Mouse (Mus musculus) mouse trophoblast stem cell (cell line): ENCODE results near the gene Plcb3.
"Not testable (repeated sequence)": the region's sequence is repeated elsewhere in the genome, so short reads cannot be mapped to it uniquely, and the experiment has no call there.

Experiments
- in situ Hi-C, 2 experiments: fragments of 300-500 bp; cut with MseI, MboI; formaldehyde crosslinking; loops; 2 replicates in 1 of 2; 3 replicates in 1 of 2; pipeline ENCODE4 v1.15.1; 2025

Plcb3 gene

GRCm38 (mm10) chr19:6920741-6921636 is 55.3 kb downstream of the Plcb3 start:
- in situ Hi-C loops: no loop called here

GRCm38 (mm10) chr19:6919876-6920740 is 56.2 kb downstream of the Plcb3 start:
- in situ Hi-C loops: no loop called here

GRCm38 (mm10) chr19:6919431-6919830 is 56.8 kb downstream of the Plcb3 start:
- in situ Hi-C loops: no loop called here

GRCm38 (mm10) chr19:6918321-6918720 is 57.9 kb downstream of the Plcb3 start:
- in situ Hi-C loops: no loop called here

- in situ Hi-C loops: no loop called here
These were observed 59.8 kb downstream of the Plcb3 start for GRCm38 (mm10) chr19:6916496-6916895.

- in situ Hi-C loops: no loop called here
These were observed 61.0 kb downstream of the Plcb3 start for GRCm38 (mm10) chr19:6915276-6915675.

- in situ Hi-C loops: no loop called here
These were observed 61.7 kb downstream of the Plcb3 start for GRCm38 (mm10) chr19:6914540-6914939.

- in situ Hi-C loops: no loop called here
These were observed 62.3 kb downstream of the Plcb3 start for GRCm38 (mm10) chr19:6913991-6914390.

- in situ Hi-C loops: no loop called here
These were observed 63.2 kb downstream of the Plcb3 start for GRCm38 (mm10) chr19:6913036-6913435.

GRCm38 (mm10) chr19:6912205-6912970 is 63.9 kb downstream of the Plcb3 start:
- in situ Hi-C loops: no loop called here

GRCm38 (mm10) chr19:6911101-6912074 is 64.9 kb downstream of the Plcb3 start:
- in situ Hi-C loops: no loop called here

GRCm38 (mm10) chr19:6910306-6910705 is 66.0 kb downstream of the Plcb3 start:
- in situ Hi-C loops: not testable (repeated sequence)

- in situ Hi-C loops: no loop called here
These were observed 66.6 kb downstream of the Plcb3 start, which contains the start of the genes Trmt112 and Prdx5 for GRCm38 (mm10) chr19:6909507-6910289. Trmt112 (plus strand) TSS chr19:6909698. Prdx5 (minus strand) TSS chr19:6910106.

- in situ Hi-C loops: no loop called here
These were observed 67.2 kb downstream of the Plcb3 start for GRCm38 (mm10) chr19:6909021-6909420.

- in situ Hi-C loops: no loop called here
These were observed 68.3 kb downstream of the Plcb3 start for GRCm38 (mm10) chr19:6907811-6908540.

GRCm38 (mm10) chr19:6907094-6907493 is 69.2 kb downstream of the Plcb3 start:
- in situ Hi-C loops: no loop called here

- in situ Hi-C loops: no loop called here
These were observed 70.1 kb downstream of the Plcb3 start for GRCm38 (mm10) chr19:6906199-6906598.

- in situ Hi-C loops: no loop called here
These were observed 70.6 kb downstream of the Plcb3 start for GRCm38 (mm10) chr19:6905498-6906159.
